Mouse (Mus musculus) CD4-positive, CD25-positive, alpha-beta regulatory T cell, adult 2 months (primary cell): ENCODE data around the gene Mdh1b.

Source experiments
- DNase-seq: peaks from one replicate; pipeline ENCODE4 v3.0.0-alpha.2; 2012; ENCODE audit warnings: low read depth, low spot score

Mdh1b gene

DNA sequence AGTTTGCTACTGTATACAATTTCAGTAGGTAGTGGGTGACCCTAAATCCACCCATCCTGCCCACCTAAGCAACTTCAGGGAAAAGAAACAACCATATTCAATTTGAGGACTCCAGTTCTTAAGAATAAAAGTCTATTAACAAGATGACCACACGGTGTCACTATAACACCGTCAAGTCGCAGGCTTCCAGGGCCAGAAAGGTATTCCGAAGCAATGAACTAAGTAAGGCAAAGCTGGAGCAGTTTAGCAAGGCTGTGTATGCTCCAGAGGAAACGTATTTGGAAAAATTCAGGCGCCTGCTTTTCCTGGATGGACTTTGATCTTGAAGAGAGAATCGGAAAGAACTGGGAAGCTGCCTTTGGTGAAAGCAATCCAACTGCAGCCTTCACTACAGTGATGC, 70.5 kb downstream of the Mdh1b start:
- peak; percentile 78 for DNase-seq

DNA sequence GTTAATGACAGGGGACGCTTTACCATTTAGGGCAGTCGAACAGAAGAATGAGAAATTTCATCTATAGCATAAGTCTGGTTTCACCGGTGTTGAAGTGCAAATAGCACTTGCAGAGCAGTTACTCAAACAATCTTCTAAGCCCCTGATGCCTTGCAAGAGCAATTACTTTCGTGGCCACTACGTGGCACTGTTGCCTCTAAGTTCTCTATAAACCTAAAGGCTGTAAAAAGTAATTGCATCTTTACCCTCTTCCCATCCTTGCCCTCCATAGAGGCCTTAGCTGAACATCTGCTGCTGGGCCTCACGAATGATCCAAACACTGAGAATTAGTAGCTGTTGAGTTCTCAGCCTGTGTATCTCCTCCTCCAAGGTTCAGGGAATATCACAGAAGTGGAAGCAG, 72.1 kb downstream of the Mdh1b start:
- peak; percentile 69 for DNase-seq
